Mouse (Mus musculus): Measurements from ENCODE around the gene Dio2. TPM values are rescaled to one million over a fixed set of nuclear protein-coding genes. Genes with fewer than 3 reads are reported as not detected.

Gene Dio2
- polyA plus RNA-seq, 1 experiment from 2014 or later, result 1.1 TPM

GRCm38 (mm10) chr12:90724644-90725043 is 13.6 kb downstream of the Dio2 start:
- no peaks in the 10 kb centered on the region for H3K36me3 ChIP-seq
- no peak overlapping the region for H3K27ac ChIP-seq (ENCODE audit: poor library complexity, severe bottlenecking)
- no peak for ATAC-seq (ENCODE audit: insufficient number of reproducible peaks, low FRiP score)
- no peaks in the 10 kb centered on the region for H3K4me1 ChIP-seq (replicated peaks)
- 82% methylated on average over 11 of the region's 11 CpGs for whole genome bisulfite sequencing
- no peak overlapping the region for H3K4me2 ChIP-seq
- no peak overlapping the region for H3K9ac ChIP-seq
- H3K27me3 ChIP-seq (replicated peaks), result no peaks in the 10 kb centered on the region
- H3K9me3 ChIP-seq (replicated peaks), result no peaks in the 10 kb centered on the region
- H3K4me3 ChIP-seq, result no peak overlapping the region

- Histone ChIP-seq H3K4me2 (no peak overlapping the region), H3K27me3 (replicated peaks) (no peaks in the 10 kb centered on the region), H3K4me3 (no peak overlapping the region), H3K27ac (ENCODE audit: poor library complexity, severe bottlenecking) (no peak overlapping the region), H3K9me3 (replicated peaks) (no peaks in the 10 kb centered on the region), H3K4me1 (replicated peaks) (no peaks in the 10 kb centered on the region), H3K9ac (no peak overlapping the region), H3K36me3 (no peaks in the 10 kb centered on the region)
- WGBS, result 69% methylated on average over 2 of the region's 2 CpGs
- ATAC-seq (ENCODE audit: insufficient number of reproducible peaks, low FRiP score), result no peak
These were observed 44.1 kb downstream of the Dio2 start for GRCm38 (mm10) chr12:90694135-90694534.
